Mouse (Mus musculus) erythroblast, adult 5-6 weeks (primary cell): ENCODE data around the gene Rara. TPM values are rescaled to one million over a fixed set of nuclear protein-coding genes. Genes with fewer than 3 reads are reported as not detected.

Experiments used
- ATAC-seq: replicated peaks from 2 replicates; pipeline ENCODE4 v1.8.0; 2016; ENCODE audit warnings: moderate number of reproducible peaks, mild to moderate bottlenecking, moderate TSS enrichment, inconsistent platforms; ENCODE audit not compliant: poor library complexity, low FRiP score, severe bottlenecking
- total RNA-seq, 2 experiments: library from RNA; stranded (forward) in 1 of 2; stranded (reverse) in 1 of 2; fragments of 150-400 nt in 1 of 2; fragments of 200-764, 138-1000 nt in 1 of 2; gene quantifications; 2 replicates each; pipeline versions ENCODE4 v1.2.3 to v1.2.4; 2015 to 2017; ENCODE audit warnings: low replicate concordance in 2 of 2

The Rara gene
- total RNA-seq, 2 experiments from 2014 or later = 2.8 to 13.1 TPM

DNA sequence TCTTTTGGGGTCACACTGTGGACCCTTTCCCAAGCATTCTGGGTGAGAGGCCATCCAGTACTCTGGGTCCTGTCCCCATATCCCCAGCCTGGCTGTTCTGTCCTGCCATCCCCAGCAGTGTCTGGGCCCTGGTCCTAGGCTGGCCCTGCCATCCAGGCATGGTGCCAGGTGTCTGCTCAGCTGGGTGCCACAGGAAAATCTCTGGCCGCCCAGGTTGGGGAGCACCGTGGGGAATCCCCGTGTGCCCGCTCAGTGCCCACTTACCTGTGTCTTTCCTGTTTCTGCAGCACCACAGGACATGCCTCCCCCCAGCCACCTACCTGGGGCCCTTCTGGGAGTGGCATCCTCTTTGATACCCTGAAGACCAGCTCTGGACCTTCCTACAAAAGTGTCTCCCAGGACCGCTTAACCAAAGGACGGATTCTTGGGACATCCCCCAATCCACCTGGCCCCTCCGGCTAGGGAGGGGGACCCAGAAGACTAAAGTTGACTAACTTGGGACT lies 22.4 kb downstream of the Rara start:
- ATAC-seq = no peak

DNA sequence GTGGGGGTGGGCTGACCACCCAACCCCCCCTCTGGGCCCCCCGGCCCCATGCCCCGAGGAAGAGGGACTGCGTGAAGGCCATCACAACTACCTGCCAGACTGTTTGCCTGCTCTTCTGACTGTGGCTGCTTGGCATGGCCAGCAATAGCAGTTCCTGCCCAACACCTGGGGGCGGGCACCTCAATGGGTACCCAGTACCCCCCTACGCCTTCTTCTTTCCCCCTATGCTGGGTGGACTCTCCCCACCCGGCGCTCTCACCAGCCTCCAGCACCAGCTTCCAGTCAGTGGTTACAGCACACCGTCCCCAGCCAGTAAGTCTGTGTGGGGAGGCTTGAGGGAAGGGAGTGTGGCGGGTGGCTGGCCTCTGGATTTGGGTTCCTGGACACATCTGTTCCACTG lies 22.9 kb downstream of the Rara start:
- no peak for ATAC-seq

DNA sequence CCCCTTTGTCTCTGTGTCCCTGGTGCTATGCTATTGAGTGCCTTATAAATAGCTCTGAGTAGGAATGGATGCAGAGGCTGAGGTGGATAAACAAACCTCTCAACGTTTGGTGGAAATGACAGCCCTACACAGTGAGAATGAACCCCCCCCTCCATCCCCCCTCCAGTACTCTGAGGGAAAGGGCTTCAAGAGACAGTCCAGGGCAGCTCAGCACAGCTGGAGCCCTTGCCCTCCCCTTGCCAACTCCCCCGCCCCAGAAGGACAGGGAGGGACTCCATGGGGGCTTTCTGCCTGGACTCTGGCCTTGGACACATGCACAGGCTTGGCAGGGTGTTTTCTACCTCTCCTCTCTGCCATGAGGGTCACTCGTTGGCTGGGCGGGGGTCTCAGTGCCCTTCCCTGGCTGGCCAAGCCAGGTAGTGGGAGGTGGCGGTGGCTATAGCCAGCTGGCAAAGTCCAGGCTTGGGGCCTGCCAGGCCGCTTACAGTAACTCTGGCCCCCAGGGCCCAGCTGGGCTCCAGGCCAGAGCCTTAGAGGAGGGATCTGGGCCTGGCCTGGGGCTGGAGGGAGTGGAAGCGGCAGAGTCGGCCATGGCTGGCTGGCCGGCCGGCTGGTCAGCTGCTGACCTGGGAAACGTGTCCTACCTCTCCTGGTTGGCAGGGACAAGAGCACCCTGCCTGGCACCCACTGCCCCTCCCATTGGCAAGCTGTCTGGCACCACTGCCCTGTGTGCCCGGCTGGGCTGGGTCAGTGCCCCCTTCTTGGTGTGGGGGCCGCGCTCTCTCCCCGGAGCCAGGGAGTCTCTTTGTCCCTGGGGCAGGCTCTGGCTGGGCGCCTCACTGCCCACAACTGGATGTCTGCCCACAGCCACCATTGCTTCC lies 23.6 kb downstream of the Rara start:
- ATAC-seq = 0 out of 2 replicates have a peak, but pooled peaks have one; percentile 18

DNA sequence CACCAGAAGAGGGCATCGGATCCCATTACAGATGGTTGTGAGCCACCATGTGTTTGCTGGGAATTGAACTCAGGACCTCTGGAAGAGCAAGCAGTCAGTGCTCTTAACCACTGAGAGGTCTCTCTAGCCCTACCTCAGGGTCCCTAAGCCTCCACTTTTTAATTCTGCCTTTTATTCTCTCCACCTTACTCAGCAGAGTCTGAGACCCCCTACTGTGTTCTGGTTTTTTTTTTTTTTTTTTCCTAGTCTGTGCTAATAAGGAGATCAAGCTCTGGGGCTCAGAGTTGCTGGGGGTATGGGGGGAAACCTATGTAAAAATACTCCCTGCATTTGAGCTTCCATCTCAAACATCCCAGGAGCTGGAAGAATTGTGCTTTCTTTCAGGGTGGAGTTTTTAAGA lies 24.5 kb downstream of the Rara start:
- no peak for ATAC-seq

DNA sequence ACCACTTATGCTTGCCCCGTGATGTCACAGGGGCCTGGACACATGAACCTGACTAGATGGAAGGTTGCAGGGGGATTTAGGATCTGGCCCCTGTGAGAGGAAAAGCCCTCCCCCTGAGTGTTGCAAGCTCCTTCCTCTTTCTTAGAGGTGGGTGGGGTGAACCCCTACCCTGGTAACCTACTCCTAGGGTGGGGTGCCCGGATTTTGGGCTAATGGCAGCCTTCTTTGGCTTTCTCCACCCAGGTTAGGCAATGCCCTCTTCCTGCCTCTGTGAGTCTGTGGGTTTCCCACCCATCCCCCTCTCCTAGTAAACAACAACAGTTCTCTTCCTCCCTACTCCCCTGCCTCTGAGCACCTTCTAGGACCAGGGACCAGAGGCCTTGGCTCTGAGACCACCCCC lies 25.1 kb downstream of the Rara start:
- ATAC-seq = no peak

DNA sequence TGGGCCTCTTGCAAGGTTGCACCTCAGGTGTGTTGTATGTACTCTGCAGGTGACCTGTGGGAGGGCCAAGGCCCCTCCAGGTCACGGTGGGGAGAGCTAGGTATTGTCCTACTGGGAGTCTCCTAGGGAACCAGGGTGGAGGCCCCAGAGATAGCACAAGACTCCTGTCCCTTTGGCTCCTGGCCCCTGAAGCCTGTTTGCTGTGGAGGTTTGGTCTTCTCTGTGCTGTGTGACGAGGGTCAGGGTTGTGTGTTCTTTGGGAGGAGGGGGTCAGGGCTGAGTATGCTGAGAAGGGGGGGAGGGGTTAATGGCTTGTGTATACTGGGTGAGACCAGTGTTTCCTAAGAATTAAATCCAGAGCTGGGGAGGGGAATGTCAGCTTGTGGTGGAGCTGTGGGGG lies 25.7 kb downstream of the Rara start:
- ATAC-seq = no peak

DNA sequence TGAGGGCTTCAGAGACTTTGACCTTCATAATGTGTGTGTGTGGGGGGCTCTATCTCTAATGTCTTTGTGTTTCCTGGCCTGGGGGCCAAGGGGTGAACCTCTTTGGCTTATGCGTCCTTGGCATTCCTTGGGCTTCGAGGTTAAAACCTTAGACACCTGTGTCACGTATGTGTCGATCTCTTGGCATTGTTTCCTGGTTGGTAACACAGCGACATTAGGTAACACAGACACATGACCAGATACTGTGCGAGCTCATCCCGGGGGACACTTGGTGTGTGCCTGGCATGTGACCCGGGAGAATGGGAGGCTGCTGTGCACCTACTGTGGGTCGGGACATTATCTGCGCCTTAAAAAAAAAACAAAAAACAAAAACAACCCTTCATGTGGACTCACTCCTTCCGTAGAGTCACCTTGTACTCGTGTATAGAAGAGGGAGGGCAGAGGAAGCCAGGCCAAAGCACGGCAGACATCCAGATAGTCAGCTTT lies 26.3 kb downstream of the Rara start:
- no peak for ATAC-seq

DNA sequence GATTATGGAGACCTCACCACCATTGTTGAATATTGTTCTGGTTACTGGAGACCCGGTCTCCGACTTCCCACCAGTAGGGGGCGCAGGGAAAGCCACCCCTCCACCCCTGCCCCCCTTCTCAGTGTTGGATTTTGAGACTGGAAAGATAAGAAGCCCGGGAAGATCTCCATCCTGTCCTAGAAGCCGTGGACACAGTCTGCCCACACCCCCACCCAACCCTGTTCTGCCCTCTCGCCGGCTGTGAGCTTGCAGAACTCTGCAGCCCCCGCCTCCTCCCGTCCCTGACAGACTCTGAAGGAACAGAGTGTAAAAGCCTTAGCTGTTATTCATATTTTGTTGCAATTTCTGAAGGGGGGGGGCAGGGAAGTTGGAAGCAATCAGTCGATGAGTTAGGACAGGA lies 26.8 kb downstream of the Rara start:
- no peak for ATAC-seq

DNA sequence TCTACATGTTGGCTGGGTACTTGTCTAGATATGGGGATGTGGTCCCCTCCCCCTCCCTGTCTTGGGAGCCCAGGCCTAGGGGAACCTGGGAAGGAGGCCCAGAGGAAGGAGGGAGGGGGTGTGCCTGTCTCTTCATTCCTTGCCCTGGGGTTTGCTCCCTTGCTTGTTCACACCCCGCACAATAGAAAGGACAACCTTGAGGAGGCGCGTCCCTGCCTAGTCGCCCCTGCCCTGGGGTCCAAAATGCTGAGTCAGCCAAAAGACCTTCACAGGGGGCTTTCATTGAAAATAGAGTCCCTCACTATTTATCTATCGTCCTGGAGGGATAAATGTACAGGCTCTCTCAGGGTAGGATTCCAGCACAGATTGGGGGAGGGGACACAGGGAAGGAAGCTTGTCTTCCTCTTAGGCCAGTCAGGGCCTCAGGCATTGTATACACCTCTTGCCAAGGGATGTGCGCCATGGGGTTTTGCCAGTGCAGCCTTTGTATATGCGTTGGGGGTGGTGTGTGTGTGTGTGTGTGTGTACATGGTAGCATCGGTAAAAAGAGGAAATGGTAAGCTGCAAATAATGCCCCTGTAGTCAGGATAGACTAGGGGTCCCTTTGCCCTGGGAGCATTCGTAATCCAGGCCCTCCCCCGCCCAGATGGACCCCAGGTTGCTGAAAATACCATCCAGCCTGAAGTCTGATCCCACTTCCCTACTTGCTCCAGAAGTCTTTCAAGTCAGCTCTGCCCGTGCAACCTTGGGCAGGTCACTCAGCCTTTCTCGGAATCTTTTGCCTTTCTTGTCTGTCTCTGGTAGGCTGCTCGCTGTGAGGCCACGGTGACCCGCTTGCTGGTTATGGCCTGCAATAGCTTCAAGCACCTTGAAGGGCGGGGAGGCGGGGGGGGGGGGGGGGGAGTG lies 27.4 kb downstream of the Rara start:
- ATAC-seq = no peak

DNA sequence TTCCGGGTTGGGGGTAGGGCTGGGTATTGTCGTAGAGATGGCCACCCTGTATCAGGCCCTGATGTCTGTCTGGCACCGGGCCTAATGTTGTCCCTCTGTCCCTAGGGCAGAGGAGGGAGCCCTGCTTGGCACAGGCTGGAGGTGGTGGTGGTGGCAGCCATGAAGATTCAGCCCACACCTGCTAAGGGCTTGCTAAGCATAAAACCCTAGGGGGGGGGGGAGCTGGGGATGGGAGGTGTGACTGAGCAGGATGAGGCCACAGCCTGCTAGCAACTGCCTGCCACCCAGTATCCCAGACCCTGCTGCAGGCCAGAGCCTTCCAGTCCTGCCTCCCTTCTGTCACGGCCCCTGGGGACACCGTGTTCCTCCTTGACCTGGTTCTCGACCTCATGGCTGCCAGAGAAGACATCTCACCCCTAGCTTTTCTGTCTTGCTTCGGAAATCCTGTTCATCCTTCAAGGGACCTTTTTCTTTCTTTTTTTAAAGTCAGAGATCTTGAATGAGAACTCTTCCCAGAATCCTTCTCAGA lies 28.2 kb downstream of the Rara start:
- ATAC-seq = no peak

DNA sequence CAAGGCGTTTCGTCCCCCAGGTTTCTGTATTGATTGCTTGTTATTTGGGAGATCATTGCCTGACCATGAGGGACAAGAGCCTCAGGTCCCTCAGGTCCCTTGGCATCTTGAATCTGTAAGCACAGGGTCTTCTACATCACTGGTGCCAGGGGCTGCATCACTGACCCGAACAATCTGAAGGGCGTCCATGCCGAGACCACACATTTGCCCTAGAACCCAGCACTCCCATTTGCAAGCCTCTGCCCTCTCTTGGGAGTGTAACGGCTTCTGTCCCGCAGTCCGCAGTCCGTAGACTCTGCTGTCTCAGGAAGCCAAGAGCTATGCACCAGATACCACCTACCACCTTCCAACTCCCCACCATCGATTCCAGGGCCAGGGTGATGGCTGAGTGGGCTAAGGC lies 28.7 kb downstream of the Rara start:
- no peak for ATAC-seq

DNA sequence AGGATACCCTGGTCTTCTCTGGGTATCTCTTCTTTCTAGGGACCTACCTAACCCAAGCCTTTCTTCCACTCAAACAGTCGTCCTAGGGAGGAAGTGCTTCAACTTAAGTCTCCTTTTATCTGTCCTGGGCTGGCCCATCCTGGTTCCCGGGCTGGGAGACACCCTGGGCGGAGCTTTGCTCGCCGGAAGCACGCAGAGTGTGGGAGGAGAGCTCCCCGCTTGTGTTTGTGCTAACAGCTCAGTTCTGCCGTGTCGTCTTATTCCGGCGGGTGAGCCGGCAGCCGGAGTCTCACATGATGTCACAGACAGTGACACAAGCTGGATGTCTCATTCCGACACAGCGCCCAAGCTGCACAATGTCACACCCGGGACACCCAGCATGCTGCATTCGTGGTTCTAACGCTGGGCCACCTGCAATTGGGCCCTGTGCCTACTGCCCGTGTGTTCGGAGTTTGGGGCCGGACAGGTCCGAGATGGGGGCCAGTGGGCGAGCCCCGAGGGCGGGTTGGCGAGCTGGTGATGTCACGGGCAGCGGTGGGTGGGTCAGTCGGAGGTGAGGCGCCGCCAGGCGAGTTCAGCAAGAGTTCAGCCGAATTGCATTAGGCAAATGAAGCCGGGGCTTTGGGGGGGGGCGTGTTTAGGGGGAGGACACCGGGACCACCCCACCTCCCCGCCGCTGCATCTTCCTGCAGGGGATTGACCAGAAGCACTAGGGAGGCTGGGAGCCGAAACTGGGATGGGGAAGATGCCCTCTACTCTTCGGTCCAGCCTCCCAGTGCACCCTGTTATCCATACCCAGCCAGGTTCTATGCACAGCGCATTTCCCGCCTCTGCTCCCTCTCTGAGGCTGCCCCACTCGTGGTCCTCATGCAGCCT lies 32.1 kb downstream of the Rara start:
- ATAC-seq = peak; percentile 81

DNA sequence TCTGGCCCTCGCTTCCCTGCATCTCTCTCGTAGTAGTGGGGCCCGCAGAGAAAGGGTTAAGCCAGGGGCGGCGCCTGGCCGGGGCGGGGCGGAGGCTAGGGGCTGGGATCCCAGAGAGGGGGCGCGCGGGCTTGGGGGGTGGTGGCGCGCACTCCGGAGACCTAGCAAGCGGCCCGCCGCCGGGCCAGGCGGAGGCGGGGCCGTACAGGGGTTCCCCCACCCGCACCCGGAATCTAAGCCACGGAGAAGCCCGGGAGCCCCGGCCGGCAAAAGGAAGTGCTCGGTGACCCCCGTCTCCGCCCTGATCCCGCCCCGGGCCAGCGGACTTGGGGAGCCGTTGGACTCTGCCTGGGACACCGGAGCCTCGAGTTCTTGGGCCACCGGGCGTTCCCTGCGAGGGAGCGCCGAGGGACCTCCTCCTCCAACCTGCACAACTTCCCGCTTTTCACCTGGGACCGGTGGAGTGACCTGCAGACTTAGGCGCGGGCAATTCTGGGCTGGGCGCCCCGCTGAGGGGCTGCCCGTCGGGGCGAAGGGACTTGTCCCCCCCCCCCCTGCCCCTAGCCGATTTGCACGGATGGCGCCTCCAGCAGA lies 32.8 kb downstream of the Rara start:
- no peak for ATAC-seq

DNA sequence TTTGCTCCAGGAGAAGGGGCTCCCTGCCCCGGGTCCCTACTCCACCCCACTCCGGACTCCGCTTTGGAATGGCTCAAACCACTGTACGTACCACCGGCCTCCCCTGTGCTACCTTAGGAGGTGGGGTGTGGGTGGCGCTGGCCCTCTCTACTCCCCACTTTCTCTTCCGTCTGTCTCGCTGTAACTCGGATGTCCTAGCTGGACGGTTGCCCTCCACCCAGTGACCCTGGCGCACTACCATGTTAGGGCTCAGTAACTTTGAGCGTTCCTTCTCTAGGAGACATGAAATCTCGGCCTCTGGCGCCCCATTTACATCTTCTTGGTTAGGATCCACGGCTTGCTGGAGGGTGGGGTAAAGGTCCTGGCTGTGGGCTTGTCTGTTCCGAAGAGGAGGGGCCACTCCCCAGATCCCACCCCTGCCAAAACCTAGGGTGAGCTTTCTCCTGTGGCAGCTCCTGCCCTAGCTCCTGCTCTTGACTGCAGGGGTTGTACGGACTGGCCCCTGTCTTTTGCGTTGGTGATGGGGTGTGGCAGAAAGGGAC lies 33.5 kb downstream of the Rara start:
- no peak for ATAC-seq

DNA sequence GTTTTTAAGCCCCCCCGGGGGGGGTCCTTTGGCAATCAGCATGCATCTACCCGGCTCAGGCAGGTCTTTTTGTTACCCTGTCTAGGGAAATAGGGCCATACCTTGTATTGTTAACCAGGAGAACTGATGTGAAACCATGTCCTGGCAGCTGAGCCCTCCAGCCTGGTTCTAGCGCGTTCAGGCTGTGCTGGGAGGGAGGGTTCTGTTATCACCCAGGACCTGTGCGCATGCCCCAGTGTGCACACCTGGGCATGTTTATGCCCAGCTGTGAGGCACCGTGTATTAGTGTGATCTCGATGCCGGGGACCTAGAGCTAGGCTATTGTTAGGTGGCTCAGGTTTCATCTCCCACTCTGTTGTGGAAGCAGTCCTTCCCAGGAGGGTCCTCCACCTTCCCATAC lies 34.1 kb downstream of the Rara start:
- no peak for ATAC-seq

DNA sequence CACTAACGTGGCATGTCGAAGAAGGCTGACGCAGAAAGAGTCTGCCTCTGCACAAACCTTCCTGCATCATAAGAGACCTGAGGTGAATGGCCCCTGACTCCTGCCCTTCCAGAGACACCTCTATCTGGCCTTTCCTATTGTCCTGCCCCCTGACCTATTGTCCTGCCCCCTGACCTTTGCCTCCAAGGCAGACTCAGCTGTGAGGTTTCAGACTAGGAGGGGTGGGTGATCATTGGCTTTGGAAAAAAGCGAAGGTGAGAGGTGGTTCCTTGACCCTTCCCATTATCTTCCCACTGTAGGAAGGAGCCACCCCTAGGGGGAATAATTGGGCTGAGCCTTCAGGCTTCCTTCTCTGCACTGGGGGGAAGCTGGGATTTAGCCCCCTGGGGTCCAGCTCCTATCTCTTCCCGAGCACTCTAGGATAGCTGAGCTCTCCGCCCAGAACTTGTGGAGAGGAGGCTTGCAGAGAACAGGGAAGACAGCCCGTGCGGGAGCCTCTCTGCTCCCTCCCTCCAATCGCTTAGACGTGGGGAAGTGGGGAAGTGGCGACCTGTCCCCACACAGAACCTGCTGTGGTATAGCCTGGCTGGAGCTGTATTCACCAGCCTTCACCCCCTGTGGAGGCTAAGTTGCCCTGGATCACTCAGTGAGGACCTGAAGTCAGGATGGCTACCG lies 34.9 kb downstream of the Rara start:
- ATAC-seq = no peak

DNA sequence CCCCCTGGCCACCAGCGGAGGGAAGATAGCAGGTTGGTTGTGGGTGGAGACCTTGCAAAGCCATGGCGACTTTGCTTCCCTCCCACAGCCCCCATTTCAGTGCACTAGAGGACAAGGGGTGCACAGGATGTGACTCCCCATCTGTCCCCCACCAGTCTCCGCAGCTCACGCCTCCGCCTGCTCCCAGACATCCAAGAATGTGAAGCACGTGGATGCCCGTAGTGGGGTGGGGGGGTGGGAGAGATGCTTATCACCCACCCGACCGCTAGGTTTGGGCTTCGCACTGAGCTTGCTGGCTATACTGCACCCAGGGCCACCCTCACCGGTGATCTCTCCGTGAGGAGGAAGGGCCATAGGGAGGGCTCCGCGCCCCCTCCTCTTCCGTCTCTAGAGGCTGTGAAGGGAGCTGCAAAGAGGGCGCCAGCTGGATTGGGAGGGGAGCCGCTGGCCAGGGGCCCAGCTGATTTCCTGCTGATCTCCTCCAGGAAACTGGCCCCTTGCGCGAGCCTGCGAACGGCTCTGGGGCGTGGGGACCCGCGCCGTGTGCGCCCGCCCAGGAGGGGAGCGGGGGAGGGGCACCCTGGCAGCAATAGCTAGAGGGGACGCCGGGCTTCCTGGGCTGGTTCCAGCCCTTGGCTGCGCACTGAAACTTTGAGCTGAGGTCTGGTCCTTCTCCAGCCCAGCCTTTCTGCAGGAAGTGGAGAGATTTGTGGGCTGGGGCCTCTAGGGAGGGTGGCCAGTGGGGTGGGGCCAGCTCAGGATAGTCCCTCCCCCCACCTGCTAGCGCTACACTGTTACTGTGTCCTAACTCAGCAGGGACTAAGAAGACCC lies 35.8 kb downstream of the Rara start:
- no peak for ATAC-seq
